Comparison of ENCODE assay signal across 12 mouse cellular contexts in the genomic region with DNA sequence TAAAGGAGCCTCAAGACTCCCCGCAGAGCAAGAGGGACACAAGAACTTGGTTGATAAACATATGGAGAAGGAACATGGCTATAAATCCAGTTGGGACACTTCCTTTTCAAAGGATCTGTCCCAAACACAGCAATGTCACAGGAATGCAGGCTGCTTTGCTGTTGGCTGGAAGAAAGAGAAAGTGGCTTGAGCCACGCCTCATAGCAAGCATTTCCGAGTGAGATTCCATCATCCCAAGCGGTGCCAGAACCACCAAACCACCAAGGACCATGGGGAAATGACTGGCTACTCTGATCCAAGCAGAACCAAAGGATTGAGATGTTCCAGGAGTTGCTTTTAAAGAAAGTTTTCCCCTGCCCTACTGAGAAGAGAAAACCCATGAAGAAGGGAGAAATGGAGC.
A peak's percentile ranks its signal among the peaks of the same experiment; 100 is the strongest.
DNase-seq lines count a peak whose midpoint lies in the region; ATAC-seq and TF ChIP-seq lines count a peak whose summit lies in the region.
"Had no signal": no experiment of that assay in that cellular context is flagged by ENCODE, and none has a peak within 500 bp of the region (broad histone marks: within the 10 kb centered on the region; RNA-seq: fewer than 3 reads in every experiment).

No protein-coding gene starts in this region.

- no peak overlapping the region for H3K4me3 ChIP-seq in forebrain, embryonic 10.5 days
- H3K4me3 ChIP-seq in forebrain, embryonic 15.5 days = no peak overlapping the region
- H3K4me3 ChIP-seq in embryonic facial prominence, embryonic 15.5 days (replicated peaks) = no peak overlapping the region
- no peak overlapping the region for H3K4me3 ChIP-seq in limb, embryonic 14.5 days (replicated peaks; ENCODE audit: low read length)
- H3K4me3 ChIP-seq in forebrain, embryonic 12.5 days (replicated peaks) = no peak overlapping the region
- H3K4me3 ChIP-seq: erythroblast, embryonic 14.5 days had no signal

- DNase-seq in forebrain, embryonic 10.5 days (ENCODE audit: extremely low spot score, low spot score) = no peak
- DNase-seq in kidney, postnatal 36 days = peak; percentile 5 to 6
- no peak for DNase-seq in kidney, postnatal 4 days
- peak; percentile 47 for DNase-seq in limb, embryonic 14.5 days (ENCODE audit: low spot score)
- DNase-seq in urinary bladder, postnatal 25 days (ENCODE audit: low spot score) = no peak
- DNase-seq: cerebellum, adult 9-10 months; layer of hippocampus, adult 9-11 months; spleen, adult 18-20 months had no signal

- ATAC-seq in forebrain, embryonic 15.5 days (replicated peaks) = no peak
- no peak for ATAC-seq in embryonic facial prominence, embryonic 15.5 days (ENCODE audit: insufficient number of reproducible peaks, low FRiP score, low TSS enrichment, low read depth)
- no peak for ATAC-seq in limb, embryonic 14.5 days (ENCODE audit: low FRiP score, low read depth)
- ATAC-seq in forebrain, embryonic 12.5 days (ENCODE audit: low FRiP score) = no peak

- no peaks in the 10 kb centered on the region for H3K36me3 ChIP-seq in forebrain, embryonic 10.5 days (replicated peaks)
- no peaks in the 10 kb centered on the region for H3K36me3 ChIP-seq in forebrain, embryonic 15.5 days
- H3K36me3 ChIP-seq in embryonic facial prominence, embryonic 15.5 days = no peaks in the 10 kb centered on the region
- no peaks in the 10 kb centered on the region for H3K36me3 ChIP-seq in limb, embryonic 14.5 days (ENCODE audit: control insufficient read depth, insufficient read depth, low read length)
- H3K36me3 ChIP-seq in forebrain, embryonic 12.5 days (replicated peaks) = no peaks in the 10 kb centered on the region

- TF ChIP-seq POLR2A in limb, embryonic 14.5 days (IDR thresholded peaks at IDR 0.05; ENCODE audit: borderline replicate concordance, extremely low read depth, insufficient read depth, insufficient read length) = no peak

- H3K9me3 ChIP-seq in forebrain, embryonic 10.5 days = peaks cover 2% of the 10 kb centered on the region; the same call in 1 of the 2 replicates
- no peaks in the 10 kb centered on the region for H3K9me3 ChIP-seq in forebrain, embryonic 15.5 days
- H3K9me3 ChIP-seq in embryonic facial prominence, embryonic 15.5 days (replicated peaks) = no peaks in the 10 kb centered on the region
- H3K9me3 ChIP-seq in limb, embryonic 14.5 days (ENCODE audit: control insufficient read depth, low read length) = no peaks in the 10 kb centered on the region
- no peaks in the 10 kb centered on the region for H3K9me3 ChIP-seq in forebrain, embryonic 12.5 days

- peak overlapping the region; percentile 31 for H3K27ac ChIP-seq in forebrain, embryonic 10.5 days
- no peak overlapping the region for H3K27ac ChIP-seq in forebrain, embryonic 15.5 days (replicated peaks)
- H3K27ac ChIP-seq in embryonic facial prominence, embryonic 15.5 days (replicated peaks) = peak overlapping the region; percentile 76
- H3K27ac ChIP-seq in limb, embryonic 14.5 days (replicated peaks; ENCODE audit: low read depth, low read length) = peak overlapping the region; percentile 56
- no peak overlapping the region for H3K27ac ChIP-seq in forebrain, embryonic 12.5 days

- no peaks in the 10 kb centered on the region for H3K27me3 ChIP-seq in forebrain, embryonic 10.5 days (ENCODE audit: poor library complexity, severe bottlenecking)
- H3K27me3 ChIP-seq in forebrain, embryonic 15.5 days = no peaks in the 10 kb centered on the region
- no peaks in the 10 kb centered on the region for H3K27me3 ChIP-seq in embryonic facial prominence, embryonic 15.5 days
- no peaks in the 10 kb centered on the region for H3K27me3 ChIP-seq in limb, embryonic 14.5 days (ENCODE audit: control insufficient read depth, insufficient read depth, low read length)
- H3K27me3 ChIP-seq in forebrain, embryonic 12.5 days = no peaks in the 10 kb centered on the region

- no peak overlapping the region for H3K4me2 ChIP-seq in forebrain, embryonic 15.5 days (replicated peaks)
- no peak overlapping the region for H3K4me2 ChIP-seq in embryonic facial prominence, embryonic 15.5 days (replicated peaks)
- no peak overlapping the region for H3K4me2 ChIP-seq in limb, embryonic 14.5 days (replicated peaks; ENCODE audit: low read depth, low read length, severe bottlenecking)
- no peak overlapping the region for H3K4me2 ChIP-seq in forebrain, embryonic 12.5 days

- H3K4me1 ChIP-seq in forebrain, embryonic 10.5 days = peaks cover 35% of the 10 kb centered on the region
- H3K4me1 ChIP-seq in forebrain, embryonic 15.5 days = peaks cover 23% of the 10 kb centered on the region
- peaks cover 31% of the 10 kb centered on the region for H3K4me1 ChIP-seq in embryonic facial prominence, embryonic 15.5 days
- H3K4me1 ChIP-seq in limb, embryonic 14.5 days (ENCODE audit: control insufficient read depth, insufficient read depth, low read length) = peaks cover 36% of the 10 kb centered on the region
- peaks cover 21% of the 10 kb centered on the region for H3K4me1 ChIP-seq in forebrain, embryonic 12.5 days

- H3K9ac ChIP-seq in forebrain, embryonic 15.5 days (replicated peaks) = no peak overlapping the region
- H3K9ac ChIP-seq in embryonic facial prominence, embryonic 15.5 days = no peak overlapping the region
- H3K9ac ChIP-seq in limb, embryonic 14.5 days (ENCODE audit: low read depth, low read length, severe bottlenecking) = no peak overlapping the region
- no peak overlapping the region for H3K9ac ChIP-seq in forebrain, embryonic 12.5 days

- 86% methylated on average over 4 of the region's 4 CpGs for WGBS in forebrain, embryonic 10.5 days
- 92% methylated on average over 4 of the region's 4 CpGs for WGBS in forebrain, embryonic 15.5 days
- WGBS in embryonic facial prominence, embryonic 15.5 days = 55% methylated on average over 4 of the region's 4 CpGs
- 68% methylated on average over 4 of the region's 4 CpGs for WGBS in limb, embryonic 14.5 days
- 94% methylated on average over 4 of the region's 4 CpGs for WGBS in forebrain, embryonic 12.5 days

Comparison
In these comparisons a context has a peak if more than half of its experiments do, and no peak if none do; other contexts are left out.
1. DNase-seq: peak in kidney, postnatal 36 days (2 of 2) and limb, embryonic 14.5 days (single experiment); none in forebrain, embryonic 10.5 days (single experiment), kidney, postnatal 4 days (0 of 2) and urinary bladder, postnatal 25 days (single experiment).
2. H3K27ac ChIP-seq: peak in forebrain, embryonic 10.5 days (single experiment), embryonic facial prominence, embryonic 15.5 days (single experiment) and limb, embryonic 14.5 days (single experiment); none in forebrain, embryonic 15.5 days (single experiment) and forebrain, embryonic 12.5 days (single experiment).